Mouse (Mus musculus) forelimb bud, embryonic 11.5 days (tissue): ENCODE data around the gene Pdk2.

Experiments used
- DNase-seq: peaks from one replicate; pipeline ENCODE4 v3.0.0-alpha.2; 2012; ENCODE audit warnings: low read depth, low spot score

Gene Pdk2

GRCm38 (mm10) chr11:95004136-95004936 is 36.8 kb downstream of the Pdk2 start:
- DNase-seq: no peak

GRCm38 (mm10) chr11:95002705-95003104 is 38.4 kb downstream of the Pdk2 start:
- DNase-seq: no peak

- no peak for DNase-seq
Measured at GRCm38 (mm10) chr11:95001584-95002347, 39.4 kb downstream of the Pdk2 start.

GRCm38 (mm10) chr11:95001058-95001457 is 40.1 kb downstream of the Pdk2 start:
- peak; percentile 76 for DNase-seq

DNA sequence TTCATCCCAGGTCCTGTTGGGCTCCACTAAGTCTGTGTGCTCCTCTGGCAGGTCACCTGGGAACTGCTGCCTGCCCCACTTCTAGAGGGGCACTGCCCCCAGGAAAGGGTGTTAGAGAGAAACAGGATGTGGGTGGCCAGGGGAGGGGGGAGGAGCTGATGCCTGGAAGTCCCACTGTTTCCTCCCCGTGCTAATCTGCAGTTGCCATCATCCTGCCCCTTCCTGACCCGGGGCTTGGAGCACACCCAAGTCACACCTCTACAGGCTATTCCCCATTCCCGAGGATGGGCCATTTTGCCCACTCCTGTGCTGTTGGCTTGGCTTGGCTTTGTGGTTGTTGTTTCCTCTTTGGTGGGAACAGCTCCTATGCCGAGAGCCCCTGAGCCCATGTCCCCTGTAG is 40.6 kb downstream of the Pdk2 start:
- DNase-seq: no peak

- DNase-seq: no peak
Measured at GRCm38 (mm10) chr11:95000128-95000527, 41.0 kb downstream of the Pdk2 start.

DNA sequence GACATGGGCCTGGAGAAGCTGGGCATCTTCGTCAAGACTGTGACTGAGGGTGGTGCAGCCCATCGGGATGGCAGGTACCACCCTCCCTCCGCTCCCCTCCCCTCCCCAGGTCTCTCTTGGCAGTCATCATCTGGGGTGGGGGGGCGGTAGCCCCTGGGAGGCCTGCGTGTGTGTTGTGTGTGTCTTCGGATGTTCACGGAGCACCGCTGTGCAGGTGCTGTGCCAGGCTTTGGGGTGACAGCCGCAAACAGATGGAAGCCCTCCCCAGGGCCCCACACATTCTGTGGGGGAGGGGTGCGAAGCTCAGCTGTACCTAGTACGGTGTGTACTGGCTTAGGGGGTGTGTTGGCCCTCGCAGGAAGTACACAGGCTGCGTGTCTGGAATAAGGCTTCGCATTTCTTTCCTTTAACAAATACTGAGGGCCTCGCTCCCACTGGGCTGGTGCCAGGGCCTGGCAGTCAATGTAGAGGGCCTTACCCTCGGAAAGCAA is 43.1 kb downstream of the Pdk2 start:
- DNase-seq: no peak

DNA sequence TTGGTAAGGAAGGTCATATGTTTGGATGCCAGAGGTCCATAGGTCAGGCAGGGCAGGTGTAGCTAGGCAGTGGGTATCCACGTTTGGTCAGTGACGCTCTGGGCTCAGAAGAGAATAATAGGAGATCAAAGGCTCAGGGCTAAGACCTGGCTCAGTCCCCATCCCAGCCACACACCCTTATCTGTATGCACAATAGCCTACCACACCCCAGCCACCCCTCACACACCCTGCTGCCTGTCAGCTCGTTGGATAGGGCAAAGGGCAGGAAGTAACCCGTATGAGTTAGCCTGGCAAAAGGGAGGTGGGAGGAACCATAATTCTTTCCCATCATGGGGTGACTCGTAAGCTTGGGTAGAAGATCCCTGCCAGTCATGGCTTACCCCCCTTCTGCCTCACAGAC is 43.6 kb downstream of the Pdk2 start:
- no peak for DNase-seq

GRCm38 (mm10) chr11:94996984-94997383 is 44.2 kb downstream of the Pdk2 start:
- DNase-seq: no peak

DNA sequence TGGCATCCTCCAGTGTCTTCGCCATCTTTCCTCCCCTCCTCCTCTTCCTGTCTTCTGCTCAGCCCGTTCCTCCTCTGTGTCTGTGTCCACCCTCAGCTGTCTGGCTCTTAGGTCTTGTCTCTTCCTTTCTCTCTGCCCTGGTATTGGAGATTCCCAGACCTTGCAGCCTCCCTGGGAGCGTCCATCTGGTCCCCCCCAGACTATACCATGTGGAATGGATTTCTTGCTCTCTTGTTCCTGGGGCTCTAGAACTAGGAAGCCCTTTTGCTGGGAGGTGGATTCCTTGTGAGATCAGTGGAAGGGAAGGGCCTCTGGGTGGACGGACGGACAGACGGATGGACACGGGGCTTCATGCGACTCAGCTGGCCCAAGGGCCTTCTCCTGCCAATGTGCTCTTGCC is 45.1 kb downstream of the Pdk2 start:
- DNase-seq: no peak

GRCm38 (mm10) chr11:94994947-94995772 is 46.0 kb downstream of the Pdk2 start:
- DNase-seq: no peak

GRCm38 (mm10) chr11:94994208-94994814 is 46.8 kb downstream of the Pdk2 start:
- no peak for DNase-seq

GRCm38 (mm10) chr11:94992754-94993606 is 48.2 kb downstream of the Pdk2 start:
- peak; percentile 46 for DNase-seq

DNA sequence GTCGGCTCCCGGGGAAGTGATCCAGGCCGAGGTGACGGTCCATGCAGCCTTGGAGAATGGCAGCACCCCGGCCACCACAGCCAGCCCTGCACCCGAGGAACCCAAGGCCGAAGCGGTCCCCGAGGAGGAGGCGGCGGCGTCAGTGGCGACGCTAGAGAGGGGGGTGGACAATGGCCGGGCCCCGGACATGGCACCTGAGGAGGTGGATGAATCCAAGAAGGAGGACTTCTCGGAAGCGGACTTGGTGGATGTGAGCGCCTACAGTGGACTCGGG is 48.7 kb downstream of the Pdk2 start:
- no peak for DNase-seq

GRCm38 (mm10) chr11:94991641-94992479 is 49.3 kb downstream of the Pdk2 start:
- DNase-seq: no peak

DNA sequence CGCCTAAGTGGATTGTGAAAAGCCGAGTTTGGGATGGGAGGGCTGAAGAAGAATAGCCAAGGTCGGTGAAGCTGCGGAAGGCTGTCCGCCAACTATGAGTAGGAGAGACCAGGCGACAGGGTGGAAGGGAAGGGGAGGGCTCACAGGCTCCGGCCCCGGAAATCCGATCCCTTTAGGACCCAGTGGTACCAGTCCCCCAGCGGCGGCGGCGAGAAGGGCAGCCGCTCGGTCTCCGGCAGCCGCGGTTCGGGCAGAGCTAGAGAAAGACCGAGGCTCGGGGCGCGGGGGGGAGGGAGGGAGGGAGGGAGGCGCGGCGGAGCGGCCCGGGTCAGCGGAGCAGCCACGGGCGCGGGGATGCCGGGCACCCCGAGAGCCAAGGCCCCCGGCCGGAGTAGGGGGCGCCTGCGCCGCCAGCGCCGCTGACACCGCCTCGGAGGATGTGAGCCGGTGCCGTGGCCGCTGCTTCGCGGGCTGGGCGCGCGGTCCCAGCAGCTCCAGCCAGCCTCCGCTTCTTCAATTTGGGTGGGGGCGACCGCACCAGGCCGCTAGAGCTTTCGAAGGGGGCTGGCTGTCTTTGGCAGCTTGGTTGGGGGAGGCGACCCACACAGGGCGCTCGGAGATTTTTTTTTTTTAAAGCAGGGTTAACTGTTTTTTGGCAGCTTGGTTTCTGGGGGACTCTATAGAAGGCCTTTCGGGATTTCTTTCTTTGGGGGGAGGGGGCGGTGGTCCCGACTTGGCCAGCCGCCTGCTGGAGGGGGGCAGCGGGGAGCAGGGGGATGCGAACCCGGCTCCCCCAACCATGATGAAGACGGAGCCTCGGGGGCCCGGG is 50.2 kb downstream of the Pdk2 start, which contains the start of gene Ppp1r9b:
Gene Ppp1r9b, plus strand, starts transcription at position 287 of the 829 bp plus-strand sequence.
- DNase-seq: peak; percentile 86

DNA sequence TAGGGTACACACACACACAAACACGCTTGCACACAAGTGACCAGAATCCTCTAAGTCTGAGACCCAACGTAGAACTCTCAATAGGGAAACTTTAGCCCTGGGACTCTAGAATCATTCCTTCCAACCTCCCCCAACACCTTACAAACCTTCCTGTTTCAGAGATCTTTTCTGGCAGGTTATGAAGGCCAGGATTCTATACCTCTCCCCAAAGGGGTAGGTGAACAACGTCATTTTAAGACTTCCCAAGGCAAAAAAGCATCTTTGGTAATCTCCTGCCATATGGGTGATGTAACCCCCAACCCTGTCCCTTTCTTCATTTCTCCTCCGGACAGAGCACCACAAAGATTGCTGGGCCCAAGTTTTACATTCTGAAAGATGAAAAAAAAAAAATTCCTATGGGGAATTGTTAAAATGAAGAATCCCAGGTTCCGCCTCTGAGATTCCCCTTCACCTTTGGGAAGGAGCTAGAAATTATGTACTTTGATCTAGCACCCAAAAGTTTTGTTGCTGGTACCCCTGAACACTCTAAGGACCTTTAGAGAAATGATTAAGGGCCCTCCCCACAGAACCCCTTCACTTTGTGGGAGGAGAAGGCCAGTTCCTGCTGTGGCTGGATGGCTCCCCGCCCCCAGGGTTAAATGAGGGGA is 50.9 kb downstream of the Pdk2 start:
- no peak for DNase-seq

DNA sequence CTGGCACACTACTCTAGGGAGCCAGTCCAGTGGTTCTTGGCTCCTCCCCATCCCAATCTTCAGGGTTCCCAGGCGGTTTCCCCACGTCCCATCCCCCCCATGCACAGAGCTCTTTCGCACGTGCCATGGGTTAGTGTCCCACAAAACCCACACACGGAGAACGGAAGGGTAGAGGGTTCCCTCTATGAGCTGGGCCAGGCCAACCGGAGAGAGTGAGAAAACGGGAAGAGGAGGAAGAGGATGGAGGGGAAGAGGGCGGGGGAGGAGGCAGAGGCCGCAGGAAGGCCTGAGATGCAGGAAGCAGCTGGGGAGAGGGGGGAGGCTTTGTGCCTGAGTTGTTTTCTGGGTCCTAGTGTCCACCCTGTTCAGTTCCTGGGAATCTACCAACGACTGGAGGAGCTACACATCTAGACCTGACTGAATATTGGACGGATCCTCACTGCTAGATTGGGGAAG is 51.6 kb downstream of the Pdk2 start:
- peak; percentile 92 for DNase-seq
